Mouse (Mus musculus): ENCODE results near the gene Rpl39. TPM values are rescaled to one million over a fixed set of nuclear protein-coding genes. Genes with fewer than 3 reads are reported as not detected.

Rpl39 gene
- polyA plus RNA-seq, 1 experiment from 2014 or later = 509 TPM

GRCm38 (mm10) chrX:37048890-37049823 lies 36.0 kb downstream of the Rpl39 start:
- Histone ChIP-seq H3K9ac (no peak overlapping the region), H3K27me3 (peaks cover 59% of the 10 kb centered on the region), H3K4me2 (peak overlapping the region; percentile 64), H3K27ac (no peak overlapping the region), H3K4me1 (0 out of 2 replicates have a peak, but pooled peaks cover 9% of the 10 kb centered on the region), H3K36me3 (no peaks in the 10 kb centered on the region), H3K4me3 (peak overlapping the region; percentile 34), H3K9me3 (no peaks in the 10 kb centered on the region)
- ATAC-seq (ENCODE audit: borderline replicate concordance, extremely low read depth, low FRiP score, low TSS enrichment) = peak; percentile 35; the same call in 1 of the 2 replicates
- WGBS = 14% methylated on average over 69 of the region's 70 CpGs

- Histone ChIP-seq H3K9me3 (no peaks in the 10 kb centered on the region), H3K4me3 (peak within 1 kb of the TSS; percentile 34), H3K36me3 (no peaks in the 10 kb centered on the region), H3K27ac (no peak within 1 kb of the TSS), H3K4me1 (0 out of 2 replicates have a peak, but pooled peaks cover 9% of the 10 kb centered on the region), H3K9ac (no peak within 1 kb of the TSS), H3K27me3 (peaks cover 59% of the 10 kb centered on the region), H3K4me2 (peak within 1 kb of the TSS; percentile 64)
- 12% methylated on average over 38 of the region's 38 CpGs for WGBS
- ATAC-seq (ENCODE audit: borderline replicate concordance, extremely low read depth, low FRiP score, low TSS enrichment) = no peak
Observed at GRCm38 (mm10) chrX:37048066-37048889, 36.9 kb downstream of the Rpl39 start, which contains the start of gene Sowahd. Gene Sowahd (plus strand): TSS chrX:37048845.

- peaks cover 16% of the 10 kb centered on the region; the same call in 1 of the 2 replicates for H3K27me3 ChIP-seq
- no peak overlapping the region for H3K9ac ChIP-seq
- H3K4me2 ChIP-seq = no peak overlapping the region
- 21% methylated on average over 9 of the region's 9 CpGs for WGBS
- H3K4me1 ChIP-seq = no peaks in the 10 kb centered on the region
- no peaks in the 10 kb centered on the region for H3K36me3 ChIP-seq
- H3K9me3 ChIP-seq = no peaks in the 10 kb centered on the region
- H3K4me3 ChIP-seq = no peak overlapping the region
- ATAC-seq (ENCODE audit: borderline replicate concordance, extremely low read depth, low FRiP score, low TSS enrichment) = no peak
- no peak overlapping the region for H3K27ac ChIP-seq
Observed at GRCm38 (mm10) chrX:37042726-37043125, 42.5 kb downstream of the Rpl39 start.

Other genes starting within 250 kb of the Rpl39 start
- gene Ube2a, start 211.5 kb downstream of the Rpl39 start, polyA plus RNA-seq (2015; fragmentation: Nextera tagmentation; extraction: Ambion mirVana) = 129 and 132 TPM in 2 replicates
- 31.6 and 35.7 TPM in 2 replicates for gene C330007P06Rik, start 211.3 kb downstream of the Rpl39 start, polyA plus RNA-seq (2015; fragmentation: Nextera tagmentation; extraction: Ambion mirVana)
- 1.4 and 1.5 TPM in 2 replicates for gene Nkrf, start 182.5 kb downstream of the Rpl39 start, polyA plus RNA-seq (2015; fragmentation: Nextera tagmentation; extraction: Ambion mirVana)
- 17.7 and 20.1 TPM in 2 replicates for gene Sept6, start 93.6 kb downstream of the Rpl39 start, polyA plus RNA-seq (2015; fragmentation: Nextera tagmentation; extraction: Ambion mirVana)
- gene Sowahd, start 36.6 kb downstream of the Rpl39 start, polyA plus RNA-seq (2015; fragmentation: Nextera tagmentation; extraction: Ambion mirVana) = not detected in 2 replicates
- 18.7 and 20.7 TPM in 2 replicates for gene Upf3b, start 24.9 kb upstream of the Rpl39 start, polyA plus RNA-seq (2015; fragmentation: Nextera tagmentation; extraction: Ambion mirVana)
- 11.8 and 14.3 TPM in 2 replicates for gene Nkap, start 41.4 kb upstream of the Rpl39 start, polyA plus RNA-seq (2015; fragmentation: Nextera tagmentation; extraction: Ambion mirVana)
- 0.31 and 0.64 TPM in 2 replicates for gene Akap14, start 83.4 kb upstream of the Rpl39 start, polyA plus RNA-seq (2015; fragmentation: Nextera tagmentation; extraction: Ambion mirVana)
- gene Ndufa1, start 105.8 kb upstream of the Rpl39 start, polyA plus RNA-seq (2015; fragmentation: Nextera tagmentation; extraction: Ambion mirVana) = 399 and 410 TPM in 2 replicates
- 8.4 and 9.1 TPM in 2 replicates for gene Rnf113a1, start 105.8 kb upstream of the Rpl39 start, polyA plus RNA-seq (2015; fragmentation: Nextera tagmentation; extraction: Ambion mirVana)
- gene Gm9, start 125.6 kb upstream of the Rpl39 start, polyA plus RNA-seq (2015; fragmentation: Nextera tagmentation; extraction: Ambion mirVana) = not detected in 2 replicates
- not detected in 2 replicates for gene Rhox1, start 136.9 kb upstream of the Rpl39 start, polyA plus RNA-seq (2015; fragmentation: Nextera tagmentation; extraction: Ambion mirVana)
- not detected in 2 replicates for gene Rhox2a, start 159.6 kb upstream of the Rpl39 start, polyA plus RNA-seq (2015; fragmentation: Nextera tagmentation; extraction: Ambion mirVana)
- gene Rhox3a, start 164.5 kb upstream of the Rpl39 start, polyA plus RNA-seq (2015; fragmentation: Nextera tagmentation; extraction: Ambion mirVana) = not detected in 2 replicates
- not detected in 2 replicates for gene Rhox4a, start 179.9 kb upstream of the Rpl39 start, polyA plus RNA-seq (2015; fragmentation: Nextera tagmentation; extraction: Ambion mirVana)